Mouse (Mus musculus) ES-Bruce4 (cell line): ENCODE measurements around the gene Pxylp1. TPM values are rescaled to one million over a fixed set of nuclear protein-coding genes. Genes with fewer than 3 reads are reported as not detected.
A peak's percentile ranks its signal among the peaks of the same experiment; 100 is the strongest.

Experiments
- H3K27ac ChIP-seq: 2 replicates; pipeline ENCODE4 v1.5.1; 2012; ENCODE audit warnings: low read length, inconsistent platforms; ENCODE audit not compliant: insufficient read depth
- H3K27me3 ChIP-seq: 2 replicates; pipeline ENCODE4 v1.6.1; 2012; ENCODE audit warnings: mild to moderate bottlenecking, low read length, inconsistent platforms; ENCODE audit not compliant: control insufficient read depth, poor library complexity, insufficient read depth, severe bottlenecking
- H3K36me3 ChIP-seq: 2 replicates; pipeline ENCODE4 v1.6.1; 2012; ENCODE audit warnings: inconsistent platforms, mild to moderate bottlenecking, low read length, moderate library complexity; ENCODE audit not compliant: control insufficient read depth, poor library complexity, insufficient read depth, severe bottlenecking
- H3K4me1 ChIP-seq: one replicate; pipeline ENCODE4 v1.8.1; 2011; ENCODE audit warnings: low read length; ENCODE audit not compliant: control insufficient read depth, insufficient read depth
- H3K4me3 ChIP-seq: 2 replicates; pipeline ENCODE4 v1.5.1; 2011; ENCODE audit warnings: low read depth, mild to moderate bottlenecking, low read length
- H3K9ac ChIP-seq: 2 replicates; pipeline ENCODE4 v1.6.1; 2012; ENCODE audit warnings: low read depth, mild to moderate bottlenecking, inconsistent platforms; ENCODE audit not compliant: poor library complexity, severe bottlenecking
- H3K9me3 ChIP-seq: replicated peaks from 2 replicates; pipeline ENCODE4 v1.6.1; 2012; ENCODE audit warnings: mild to moderate bottlenecking, low read length, inconsistent platforms; ENCODE audit not compliant: control insufficient read depth, poor library complexity, insufficient read depth, severe bottlenecking
- CTCF ChIP-seq: IDR thresholded peaks from one replicate; pipeline ENCODE4 v1.8.1; 2011; ENCODE audit warnings: low read depth, low read length
- EP300 ChIP-seq: IDR thresholded peaks from 2 replicates; pipeline ENCODE4 v1.6.1; 2011; ENCODE audit warnings: low read depth, low read length; ENCODE audit not compliant: insufficient read depth
- POLR2A ChIP-seq: IDR thresholded peaks from one replicate; pipeline ENCODE4 v1.8.1; 2011; ENCODE audit warnings: low read length; ENCODE audit not compliant: insufficient read depth
- polyA plus RNA-seq: library from polyadenylated mRNA; stranded (reverse); fragments of >200 nt; gene quantifications from 2 replicates; pipeline ENCODE4 v1.2.4, GENCODE M21; 2011; ENCODE audit warnings: low read depth; ENCODE audit not compliant: missing spikeins, insufficient read depth, insufficient read length

The Pxylp1 gene
- polyA plus RNA-seq, 1 experiment, result 7.1 TPM

DNA sequence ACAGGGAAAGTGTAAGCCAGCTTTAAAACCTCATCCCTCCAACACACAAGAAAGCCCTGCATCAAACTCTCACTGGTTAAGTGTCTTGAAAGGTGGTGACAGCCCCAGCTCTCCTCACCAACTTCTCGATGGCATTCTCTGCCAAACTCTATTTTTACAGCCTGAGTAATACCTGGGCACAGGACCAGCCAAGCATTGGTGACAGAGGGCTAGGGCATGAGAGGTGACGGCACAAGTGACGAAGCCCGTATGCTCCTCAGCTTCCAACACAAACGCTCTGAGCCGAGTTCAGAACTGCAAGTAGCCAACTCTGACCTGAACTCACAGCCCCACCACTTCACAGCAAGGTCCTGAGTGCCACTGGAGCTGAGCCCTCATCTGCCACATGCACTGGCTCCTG is 13.4 kb downstream of the Pxylp1 start:
- no peaks in the 10 kb centered on the region for H3K4me1 ChIP-seq
- TF ChIP-seq EP300, result no peak
- no peak for TF ChIP-seq POLR2A
- TF ChIP-seq CTCF, result no peak
- no peak overlapping the region for H3K9ac ChIP-seq
- H3K27ac ChIP-seq, result no peak overlapping the region
- no peaks in the 10 kb centered on the region for H3K36me3 ChIP-seq
- H3K27me3 ChIP-seq, result no peaks in the 10 kb centered on the region
- no peaks in the 10 kb centered on the region for H3K9me3 ChIP-seq
- H3K4me3 ChIP-seq, result no peak overlapping the region

DNA sequence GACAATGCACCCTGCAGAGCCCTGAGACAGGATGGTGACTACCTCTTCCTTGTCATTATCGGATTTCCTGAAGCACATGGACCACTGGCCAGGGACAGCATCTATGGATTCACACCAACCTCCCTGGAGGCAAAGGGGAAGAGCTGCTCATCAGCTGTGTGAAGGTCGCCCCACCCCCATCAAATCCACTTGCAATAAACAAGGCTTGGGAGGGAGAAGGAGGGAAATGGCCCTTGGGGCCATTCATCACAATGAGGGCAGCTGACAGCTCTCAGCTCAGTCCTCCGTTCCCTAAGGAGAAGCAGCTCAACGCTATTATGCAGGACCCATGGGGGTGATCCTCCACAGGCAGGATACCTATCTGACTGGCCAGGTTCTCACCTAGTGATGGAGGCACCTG is 14.0 kb downstream of the Pxylp1 start:
- Histone ChIP-seq H3K4me1 (no peaks in the 10 kb centered on the region), H3K27ac (no peak overlapping the region), H3K4me3 (no peak overlapping the region), H3K27me3 (no peaks in the 10 kb centered on the region), H3K9me3 (no peaks in the 10 kb centered on the region), H3K9ac (no peak overlapping the region), H3K36me3 (no peaks in the 10 kb centered on the region)
- TF ChIP-seq EP300, result 0 out of 2 replicates have a peak, but pooled peaks have one; percentile 22
- TF ChIP-seq CTCF, result no peak
- TF ChIP-seq POLR2A, result no peak

DNA sequence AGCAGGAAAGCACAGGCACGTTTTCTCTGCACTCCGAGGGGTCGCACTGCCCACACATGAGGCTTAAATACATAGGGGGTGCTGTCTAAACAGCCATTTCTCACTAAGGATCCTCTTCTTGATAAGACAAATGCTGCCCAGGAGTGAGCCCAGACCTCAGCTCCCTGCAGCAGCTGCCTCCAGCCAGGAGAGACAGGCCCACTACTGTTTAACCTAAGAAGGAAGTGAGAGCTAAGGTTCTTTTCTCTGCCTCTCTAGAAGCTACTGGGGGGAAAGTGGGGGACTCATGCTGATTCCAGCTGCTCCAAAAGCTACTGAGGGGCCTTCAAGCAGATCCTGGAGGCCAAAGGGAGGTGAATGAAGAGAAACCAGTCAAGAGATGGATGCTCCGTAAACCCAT is 16.8 kb downstream of the Pxylp1 start:
- TF ChIP-seq POLR2A, result no peak
- Histone ChIP-seq H3K9ac (no peak overlapping the region), H3K27ac (no peak overlapping the region), H3K4me1 (no peaks in the 10 kb centered on the region), H3K36me3 (no peaks in the 10 kb centered on the region), H3K9me3 (no peaks in the 10 kb centered on the region), H3K27me3 (no peaks in the 10 kb centered on the region), H3K4me3 (no peak overlapping the region)

DNA sequence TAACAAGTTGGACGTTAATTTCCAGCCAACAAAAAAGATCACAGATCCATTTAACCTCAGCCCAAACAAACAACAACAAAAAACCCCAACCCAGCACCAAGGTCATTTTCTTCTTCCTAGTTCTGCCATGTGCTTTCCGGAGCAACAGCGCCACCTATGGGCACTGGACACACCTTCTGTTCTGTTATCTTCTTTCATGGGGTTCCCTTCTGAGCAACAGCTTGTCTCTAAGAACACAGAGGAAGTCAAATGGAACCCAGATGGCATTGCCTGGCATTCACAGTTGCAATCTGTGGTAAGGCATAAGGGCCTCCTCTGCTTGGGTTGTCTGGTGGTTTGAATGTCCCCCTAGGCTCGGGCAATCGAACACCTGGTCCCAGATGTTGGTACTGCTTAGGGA is 19.4 kb downstream of the Pxylp1 start:
- Histone ChIP-seq H3K9ac (no peak overlapping the region), H3K27ac (no peak overlapping the region), H3K9me3 (no peaks in the 10 kb centered on the region), H3K36me3 (no peaks in the 10 kb centered on the region), H3K27me3 (no peaks in the 10 kb centered on the region), H3K4me3 (no peak overlapping the region), H3K4me1 (no peaks in the 10 kb centered on the region)
- no peak for TF ChIP-seq EP300
- TF ChIP-seq CTCF, result peak; percentile 81

DNA sequence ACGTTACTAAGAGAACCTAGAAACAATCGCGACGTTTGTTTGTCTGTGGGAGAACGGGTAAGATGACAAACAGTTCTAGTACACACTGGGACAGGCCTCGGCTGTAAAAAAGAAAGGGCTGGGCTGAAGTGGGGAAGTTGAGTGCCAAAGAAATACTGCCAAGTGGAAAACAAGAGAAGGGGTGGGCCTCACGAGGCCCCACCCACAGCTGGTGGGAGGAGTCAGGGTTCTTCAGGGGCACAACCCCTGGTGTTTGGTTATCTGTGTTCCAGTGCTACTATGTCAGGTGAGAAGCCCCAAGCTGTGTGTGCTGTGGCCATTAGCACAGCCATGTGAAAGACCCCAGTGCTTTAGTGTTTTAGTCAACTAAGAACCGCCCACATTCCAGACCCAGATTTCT is 22.4 kb downstream of the Pxylp1 start:
- Histone ChIP-seq H3K4me1 (no peaks in the 10 kb centered on the region), H3K4me3 (peak overlapping the region; percentile 10; the same call in 1 of the 2 replicates), H3K36me3 (no peaks in the 10 kb centered on the region), H3K27ac (no peak overlapping the region; the same call in 1 of the 2 replicates), H3K27me3 (no peaks in the 10 kb centered on the region), H3K9me3 (no peaks in the 10 kb centered on the region), H3K9ac (no peak overlapping the region)
- TF ChIP-seq CTCF (no peak), POLR2A (no peak), EP300 (no peak)

DNA sequence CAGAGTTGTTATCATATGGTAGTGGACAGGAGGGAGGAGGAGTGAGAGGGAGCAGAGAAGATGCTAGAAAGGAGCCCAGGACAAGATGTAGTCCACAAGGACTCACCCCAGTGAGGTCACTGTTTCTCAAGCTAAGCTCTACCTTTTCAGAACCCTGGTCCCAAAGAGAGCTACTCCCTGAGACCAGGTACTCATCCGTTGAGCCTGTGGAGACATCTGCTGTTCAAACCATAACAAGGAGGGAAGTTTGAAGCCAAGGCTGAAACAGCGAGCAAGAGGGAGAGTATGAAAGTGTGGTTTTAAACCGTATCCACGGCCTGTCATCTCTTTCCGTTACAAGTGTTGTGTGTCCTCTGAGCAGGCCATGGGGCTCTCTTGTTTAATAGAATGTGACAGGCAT is 22.9 kb downstream of the Pxylp1 start:
- no peak overlapping the region; the same call in 1 of the 2 replicates for H3K27ac ChIP-seq
- H3K4me1 ChIP-seq, result no peaks in the 10 kb centered on the region
- no peak for TF ChIP-seq POLR2A
- no peak for TF ChIP-seq EP300
- TF ChIP-seq CTCF, result no peak
- H3K36me3 ChIP-seq, result no peaks in the 10 kb centered on the region
- no peaks in the 10 kb centered on the region for H3K27me3 ChIP-seq
- H3K9ac ChIP-seq, result no peak overlapping the region
- no peak overlapping the region for H3K4me3 ChIP-seq
- no peaks in the 10 kb centered on the region for H3K9me3 ChIP-seq
